Mouse (Mus musculus) CD4-positive naive resting alpha-beta T cell, adult 76 days (primary cell): ENCODE results near the gene Armcx3. TPM values are rescaled to one million over a fixed set of nuclear protein-coding genes. Genes with fewer than 3 reads are reported as not detected.

Experiments used
- total RNA-seq: library from RNA; stranded (reverse); gene quantifications from one replicate; pipeline ENCODE4 v1.2.4, GENCODE M21; 2023

The Armcx3 gene
- total RNA-seq = 9.4 TPM

GRCm38 (mm10) chrX:134756434-134757292 is at the start of gene Armcx3:
TSS of gene Armcx3 (plus strand) at chrX:134756595.

GRCm38 (mm10) chrX:134717752-134718308 is 38.6 kb upstream of the Armcx3 start, which contains the start of gene Armcx1:
TSS of gene Armcx1 (plus strand) at chrX:134717963.

DNA sequence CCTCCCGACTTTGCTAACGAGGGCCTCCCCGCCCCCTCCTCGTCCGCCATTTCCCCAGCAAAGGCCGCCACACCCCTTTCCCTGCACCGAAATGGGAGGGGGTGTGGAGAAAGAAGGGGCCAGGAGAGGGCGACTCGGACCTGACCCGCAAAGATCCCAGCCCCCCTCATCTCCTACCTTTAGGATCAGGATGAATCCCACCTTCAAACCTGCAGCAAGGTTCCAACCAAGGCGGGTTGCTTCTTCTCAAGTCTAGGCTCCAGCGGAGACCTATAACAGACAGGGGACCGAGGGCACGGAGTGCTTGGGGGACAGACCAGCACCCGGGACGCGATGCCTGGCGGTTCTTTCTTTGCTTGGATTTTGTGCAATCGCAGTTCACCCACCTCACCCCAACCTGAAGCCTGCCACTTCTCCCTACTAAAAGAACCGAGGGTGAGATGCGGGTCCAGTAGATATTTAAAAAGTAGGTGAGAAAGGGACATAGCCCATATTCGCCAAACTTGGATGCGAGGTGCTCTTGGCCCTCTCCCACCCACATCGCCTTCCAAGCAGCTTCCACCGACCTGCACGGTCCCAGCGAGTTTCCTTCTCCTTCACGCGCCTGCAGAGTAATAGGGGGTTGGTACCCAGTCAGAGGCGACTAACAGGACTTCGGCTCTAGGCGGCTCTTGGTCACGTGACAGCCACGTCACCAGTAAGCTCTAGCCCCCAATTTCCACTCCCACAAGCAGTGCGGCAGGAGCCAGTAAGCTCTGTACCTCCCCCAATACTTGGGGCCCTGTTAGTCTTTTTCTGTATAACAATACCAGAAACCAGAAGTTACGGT is 5.4 kb upstream of the Armcx3 start, which contains the start of gene Armcx6:
Armcx6 (minus strand) TSS at position 654 of the 829 bp plus-strand sequence.

DNA sequence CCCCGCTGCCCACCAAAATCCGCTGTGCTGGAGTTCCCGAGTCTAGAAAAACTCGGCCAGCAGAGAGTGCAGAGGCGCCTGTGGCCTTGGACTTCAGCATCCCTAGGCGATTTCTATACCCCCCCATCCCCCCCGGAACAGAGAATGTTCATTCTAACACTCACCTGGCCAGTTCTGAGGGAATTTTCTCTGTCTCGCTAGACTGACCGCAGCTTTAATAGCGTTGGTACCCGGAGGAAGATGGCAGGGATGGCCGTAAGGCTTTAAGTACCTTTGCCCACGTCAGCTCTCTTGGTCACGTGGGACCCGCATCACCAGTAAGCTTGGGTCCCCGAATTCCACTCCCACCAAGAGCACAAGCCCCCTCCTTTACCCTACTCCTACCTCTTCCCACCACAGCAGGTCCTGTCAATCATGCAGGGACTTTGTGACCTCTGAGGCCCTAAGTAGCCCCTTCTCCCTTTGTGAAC is 52.4 kb downstream of the Armcx3 start, which contains the start of gene Armcx2:
Armcx2 (minus strand) TSS at position 467 of the 470 bp plus-strand sequence.

Other genes starting within 250 kb of the Armcx3 start
- gene Timm8a1, start 214.7 kb upstream of the Armcx3 start, total RNA-seq = 11.3 TPM
- gene Btk, start 173.0 kb upstream of the Armcx3 start, total RNA-seq = 9.3 TPM
- gene Rpl36a, start 170.9 kb upstream of the Armcx3 start, total RNA-seq = 638 TPM
- gene Gla, start 155.5 kb upstream of the Armcx3 start, total RNA-seq = 24.0 TPM
- 137 TPM for gene Hnrnph2, start 155.4 kb upstream of the Armcx3 start, total RNA-seq
- 5.7 TPM for gene Armcx4, start 70.1 kb upstream of the Armcx3 start, total RNA-seq
- gene Armcx1, start 38.6 kb upstream of the Armcx3 start, total RNA-seq = 5.2 TPM
- gene Armcx6, start 5.2 kb upstream of the Armcx3 start, total RNA-seq = 2.7 TPM
- 20.5 TPM for gene Armcx2, start 52.6 kb downstream of the Armcx3 start, total RNA-seq
- gene Nxf2, start 208.2 kb downstream of the Armcx3 start, total RNA-seq = not detected